Mouse (Mus musculus): Measurements from ENCODE around the gene Pipox. TPM values are rescaled to one million over a fixed set of nuclear protein-coding genes. Genes with fewer than 3 reads are reported as not detected.

Pipox gene
- polyA plus RNA-seq, 1 experiment from 2014 or later, result 1.1 TPM

Other genes starting within 250 kb of the Pipox start
- 4.3 and 4.7 TPM in 2 replicates for gene Nufip2, start 207.9 kb downstream of the Pipox start, polyA plus RNA-seq (2015; fragmentation: Nextera tagmentation; extraction: Ambion mirVana)
- not detected in 2 replicates for gene Cryba1, start 168.8 kb downstream of the Pipox start, polyA plus RNA-seq (2015; fragmentation: Nextera tagmentation; extraction: Ambion mirVana)
- gene Myo18a, start 130.8 kb downstream of the Pipox start, polyA plus RNA-seq (2015; fragmentation: Nextera tagmentation; extraction: Ambion mirVana), result 39.0 and 42.1 TPM in 2 replicates
- gene Gm10277, start 106.3 kb downstream of the Pipox start, polyA plus RNA-seq (2015; fragmentation: Nextera tagmentation; extraction: Ambion mirVana), result 1.8 and 2.5 TPM in 2 replicates
- gene Sez6, start 36.7 kb upstream of the Pipox start, polyA plus RNA-seq (2015; fragmentation: Nextera tagmentation; extraction: Ambion mirVana), result 0.34 and 0.69 TPM in 2 replicates
- 13.8 and 13.9 TPM in 2 replicates for gene Phf12, start 88.7 kb upstream of the Pipox start, polyA plus RNA-seq (2015; fragmentation: Nextera tagmentation; extraction: Ambion mirVana)
- gene Dhrs13, start 138.2 kb upstream of the Pipox start, polyA plus RNA-seq (2015; fragmentation: Nextera tagmentation; extraction: Ambion mirVana), result 14.5 and 15.3 TPM in 2 replicates
- gene Flot2, start 143.8 kb upstream of the Pipox start, polyA plus RNA-seq (2015; fragmentation: Nextera tagmentation; extraction: Ambion mirVana), result 67.6 and 70.0 TPM in 2 replicates
- gene Eral1, start 186.3 kb upstream of the Pipox start, polyA plus RNA-seq (2015; fragmentation: Nextera tagmentation; extraction: Ambion mirVana), result 35.0 and 35.1 TPM in 2 replicates
- 13.6 and 17.1 TPM in 2 replicates for gene Fam222b, start 200.6 kb upstream of the Pipox start, polyA plus RNA-seq (2015; fragmentation: Nextera tagmentation; extraction: Ambion mirVana)